In genomic region chr4:62591326-62591725, GRCm38 (mm10) we compare ENCODE assay signal across 9 mouse cellular contexts. TPM values are rescaled to one million over a fixed set of nuclear protein-coding genes. Genes with fewer than 3 reads are reported as not detected.
DNase-seq lines count a peak whose midpoint lies in the region; ATAC-seq and TF ChIP-seq lines count a peak whose summit lies in the region.
"Had no signal": no experiment of that assay in that cellular context is flagged by ENCODE, and none has a peak within 500 bp of the region (broad histone marks: within the 10 kb centered on the region; RNA-seq: fewer than 3 reads in every experiment).

No protein-coding gene starts in this region.

- no peak overlapping the region for H3K27ac ChIP-seq in midbrain, embryonic 11.5 days (ENCODE audit: low read depth, low read length)
- H3K27ac ChIP-seq in midbrain, embryonic 13.5 days, result no peak overlapping the region
- peak overlapping the region; percentile 66; the same call in 1 of the 2 replicates for H3K27ac ChIP-seq in heart, embryonic 11.5 days (ENCODE audit: low read depth, low read length)
- H3K27ac ChIP-seq in kidney, postnatal 0 days, result no peak overlapping the region
- H3K27ac ChIP-seq in neural tube, embryonic 15.5 days (replicated peaks), result 0 out of 2 replicates have a peak overlapping the region, but pooled peaks have one; percentile 18

- WGBS in midbrain, embryonic 11.5 days, result 7% methylated on average over 11 of the region's 11 CpGs
- WGBS in midbrain, embryonic 13.5 days, result 12% methylated on average over 11 of the region's 11 CpGs
- WGBS in heart, embryonic 11.5 days (ENCODE audit: insufficient replicate concordance), result 4% methylated on average over 11 of the region's 11 CpGs
- WGBS in kidney, postnatal 0 days, result 20% methylated on average over 11 of the region's 11 CpGs
- 10% methylated on average over 11 of the region's 11 CpGs for WGBS in neural tube, embryonic 15.5 days

- no peaks in the 10 kb centered on the region for H3K36me3 ChIP-seq in midbrain, embryonic 11.5 days (ENCODE audit: control insufficient read depth, insufficient read depth, low read length)
- no peaks in the 10 kb centered on the region for H3K36me3 ChIP-seq in midbrain, embryonic 13.5 days
- no peaks in the 10 kb centered on the region for H3K36me3 ChIP-seq in heart, embryonic 11.5 days (ENCODE audit: control insufficient read depth, insufficient read depth, low read length)
- H3K36me3 ChIP-seq in kidney, postnatal 0 days (ENCODE audit: insufficient read depth, low read length), result no peaks in the 10 kb centered on the region
- no peaks in the 10 kb centered on the region for H3K36me3 ChIP-seq in neural tube, embryonic 15.5 days

- no peak for TF ChIP-seq CTCF in kidney, postnatal 0 days (IDR thresholded peaks at IDR 0.05; ENCODE audit: low read depth)

- DNase-seq in midbrain, embryonic 11.5 days (ENCODE audit: low spot score, missing footprints), result peak; percentile 85
- peak; percentile 60 for DNase-seq in kidney, postnatal 0 days (ENCODE audit: low spot score)
- no peak for DNase-seq in frontal cortex, postnatal 36 days (ENCODE audit: low spot score in 2 of 2)
- no peak for DNase-seq in cerebellum, adult 8-10 months
- no peak for DNase-seq in spleen, postnatal 10 days (ENCODE audit: low spot score in 2 of 2)

- H3K4me2 ChIP-seq in midbrain, embryonic 11.5 days, result no peak overlapping the region
- H3K4me2 ChIP-seq in midbrain, embryonic 13.5 days (replicated peaks), result no peak overlapping the region
- H3K4me2 ChIP-seq in heart, embryonic 11.5 days, result peak overlapping the region; percentile 6
- no peak overlapping the region; the same call in 1 of the 2 replicates for H3K4me2 ChIP-seq in kidney, postnatal 0 days (ENCODE audit: low read length)
- peak overlapping the region; percentile 9; the same call in 1 of the 2 replicates for H3K4me2 ChIP-seq in neural tube, embryonic 15.5 days

- no peak for ATAC-seq in midbrain, embryonic 11.5 days (ENCODE audit: low FRiP score)
- no peak for ATAC-seq in midbrain, embryonic 13.5 days
- peak; percentile 80 for ATAC-seq in heart, embryonic 11.5 days (replicated peaks; ENCODE audit: insufficient number of reproducible peaks, low FRiP score, low TSS enrichment)
- no peak for ATAC-seq in kidney, postnatal 0 days (replicated peaks; ENCODE audit: low FRiP score, low read depth)
- ATAC-seq in neural tube, embryonic 15.5 days (ENCODE audit: low FRiP score), result no peak
- ATAC-seq: Patski had no signal

- H3K9me3 ChIP-seq in midbrain, embryonic 11.5 days (ENCODE audit: control insufficient read depth, low read length), result no peaks in the 10 kb centered on the region
- no peaks in the 10 kb centered on the region for H3K9me3 ChIP-seq in midbrain, embryonic 13.5 days
- H3K9me3 ChIP-seq in heart, embryonic 11.5 days (replicated peaks; ENCODE audit: control insufficient read depth, low read length), result no peaks in the 10 kb centered on the region
- no peaks in the 10 kb centered on the region for H3K9me3 ChIP-seq in kidney, postnatal 0 days (replicated peaks; ENCODE audit: low read length)
- H3K9me3 ChIP-seq in neural tube, embryonic 15.5 days (replicated peaks), result no peaks in the 10 kb centered on the region

- no peak overlapping the region for H3K4me3 ChIP-seq in midbrain, embryonic 11.5 days (ENCODE audit: low read depth, low read length)
- H3K4me3 ChIP-seq in midbrain, embryonic 13.5 days (replicated peaks), result no peak overlapping the region
- no peak overlapping the region for H3K4me3 ChIP-seq in heart, embryonic 11.5 days (ENCODE audit: low read depth, low read length)
- H3K4me3 ChIP-seq in kidney, postnatal 0 days (replicated peaks; ENCODE audit: low read depth, low read length), result no peak overlapping the region
- H3K4me3 ChIP-seq in neural tube, embryonic 15.5 days (replicated peaks), result no peak overlapping the region

- no peak overlapping the region for H3K9ac ChIP-seq in midbrain, embryonic 11.5 days (ENCODE audit: low read length)
- no peak overlapping the region for H3K9ac ChIP-seq in midbrain, embryonic 13.5 days (replicated peaks)
- no peak overlapping the region for H3K9ac ChIP-seq in heart, embryonic 11.5 days (ENCODE audit: low read depth, low read length)
- H3K9ac ChIP-seq in kidney, postnatal 0 days (ENCODE audit: low read depth, low read length), result 0 out of 2 replicates have a peak overlapping the region, but pooled peaks have one; percentile 37
- H3K9ac ChIP-seq in neural tube, embryonic 15.5 days (replicated peaks), result no peak overlapping the region

- peaks cover 10% of the 10 kb centered on the region; the same call in 1 of the 2 replicates for H3K4me1 ChIP-seq in midbrain, embryonic 11.5 days (ENCODE audit: control insufficient read depth, insufficient read depth, low read length)
- H3K4me1 ChIP-seq in midbrain, embryonic 13.5 days (replicated peaks), result peaks cover 20% of the 10 kb centered on the region
- peaks cover 6% of the 10 kb centered on the region; the same call in 1 of the 2 replicates for H3K4me1 ChIP-seq in heart, embryonic 11.5 days (ENCODE audit: control insufficient read depth, insufficient read depth, low read length)
- peaks cover 6% of the 10 kb centered on the region; the same call in 1 of the 2 replicates for H3K4me1 ChIP-seq in kidney, postnatal 0 days (replicated peaks; ENCODE audit: insufficient read depth, low read length)
- H3K4me1 ChIP-seq in neural tube, embryonic 15.5 days, result peaks cover 8% of the 10 kb centered on the region; the same call in 1 of the 2 replicates

- no peaks in the 10 kb centered on the region for H3K27me3 ChIP-seq in midbrain, embryonic 11.5 days (ENCODE audit: control insufficient read depth, insufficient read depth, low read length)
- no peaks in the 10 kb centered on the region for H3K27me3 ChIP-seq in midbrain, embryonic 13.5 days
- peaks cover 49% of the 10 kb centered on the region for H3K27me3 ChIP-seq in heart, embryonic 11.5 days (ENCODE audit: control insufficient read depth, insufficient read depth, low read length)
- no peaks in the 10 kb centered on the region for H3K27me3 ChIP-seq in kidney, postnatal 0 days (ENCODE audit: insufficient read depth, low read length)
- H3K27me3 ChIP-seq in neural tube, embryonic 15.5 days (replicated peaks), result no peaks in the 10 kb centered on the region
- H3K27me3 ChIP-seq: Patski had no signal

RNA-seq across cellular contexts. Expression of gene Rgs3, which starts 31.7 kb away (rescaled TPM):
- 22.3 and 23.9 TPM in 2 replicates for polyA plus RNA-seq in midbrain, embryonic 11.5 days (2014; fragmentation: Nextera tagmentation; extraction: Ambion mirVana)
- 65.9 and 70.0 TPM in 2 replicates for polyA plus RNA-seq in midbrain, embryonic 13.5 days (2015; fragmentation: Nextera tagmentation; extraction: Ambion mirVana)
- polyA plus RNA-seq in heart, embryonic 11.5 days (2014; fragmentation: Nextera tagmentation; extraction: Ambion mirVana), result 49.8 and 54.3 TPM in 2 replicates
- polyA plus RNA-seq in kidney, postnatal 0 days (2015; fragmentation: Nextera tagmentation; extraction: Ambion mirVana), result 41.4 and 44.3 TPM in 2 replicates
- 49.2 and 53.8 TPM in 2 replicates for polyA plus RNA-seq in neural tube, embryonic 15.5 days (2015; fragmentation: Nextera tagmentation; extraction: Ambion mirVana)

Comparison
In these comparisons a context has a peak if more than half of its experiments do, and no peak if none do; other contexts are left out.
1. DNase-seq: peak in midbrain, embryonic 11.5 days (single experiment) and kidney, postnatal 0 days (single experiment); none in frontal cortex, postnatal 36 days (0 of 2), cerebellum, adult 8-10 months (single experiment) and spleen, postnatal 10 days (0 of 2).
2. H3K27ac ChIP-seq: peak in heart, embryonic 11.5 days (single experiment) and neural tube, embryonic 15.5 days (single experiment); none in midbrain, embryonic 11.5 days (single experiment), midbrain, embryonic 13.5 days (single experiment) and kidney, postnatal 0 days (single experiment).
3. H3K4me2 ChIP-seq: peak in heart, embryonic 11.5 days (single experiment) and neural tube, embryonic 15.5 days (single experiment); none in midbrain, embryonic 11.5 days (single experiment), midbrain, embryonic 13.5 days (single experiment) and kidney, postnatal 0 days (single experiment).